Mouse (Mus musculus): Measurements from ENCODE around the gene Slc2a8. TPM values are rescaled to one million over a fixed set of nuclear protein-coding genes. Genes with fewer than 3 reads are reported as not detected.

Gene Slc2a8
- polyA plus RNA-seq, 1 experiment from 2014 or later, result 25.8 TPM

- H3K27ac ChIP-seq, result no peak overlapping the region
- no peak for ATAC-seq (ENCODE audit: insufficient number of reproducible peaks, insufficient read depth, low FRiP score, low TSS enrichment, low read depth)
- 74% methylated on average over 6 of the region's 6 CpGs for WGBS
Observed at GRCm38 (mm10) chr2:32997081-32997480, 15.2 kb upstream of the Slc2a8 start.

DNA sequence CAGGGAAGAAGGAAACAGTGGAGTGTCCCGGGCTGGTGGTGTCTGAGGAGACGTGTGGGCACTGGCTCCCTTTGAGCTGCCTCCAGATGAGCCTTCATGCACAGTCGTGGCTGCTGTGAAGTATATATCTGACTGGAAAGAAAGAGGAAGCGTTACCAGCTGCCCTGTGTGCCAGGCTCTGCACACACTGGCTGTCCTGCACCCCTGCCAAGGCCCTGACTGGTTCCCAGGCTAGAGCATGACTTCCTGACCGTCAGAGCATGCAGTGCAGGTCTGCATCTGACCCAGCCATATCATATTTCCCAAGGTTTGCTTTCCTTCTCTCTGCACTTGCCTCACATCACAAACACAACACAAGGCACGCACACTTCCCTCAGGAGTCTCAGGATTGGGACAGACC, 10.2 kb upstream of the Slc2a8 start:
- ATAC-seq (ENCODE audit: insufficient number of reproducible peaks, insufficient read depth, low FRiP score, low TSS enrichment, low read depth), result no peak
- no peaks in the 10 kb centered on the region for H3K4me1 ChIP-seq
- H3K27me3 ChIP-seq, result no peaks in the 10 kb centered on the region
- H3K4me3 ChIP-seq, result no peak overlapping the region
- no peak overlapping the region for H3K9ac ChIP-seq
- no peaks in the 10 kb centered on the region for H3K36me3 ChIP-seq
- no peak overlapping the region for H3K4me2 ChIP-seq
- WGBS, result 53% methylated on average over 6 of the region's 6 CpGs
- no peak overlapping the region for H3K27ac ChIP-seq
- no peaks in the 10 kb centered on the region for H3K9me3 ChIP-seq

More at GRCm38 (mm10) chr2:32997081-32997480, 15.2 kb upstream of the Slc2a8 start:
- Histone ChIP-seq H3K4me3 (no peak overlapping the region), H3K36me3 (no peaks in the 10 kb centered on the region), H3K4me2 (no peak overlapping the region), H3K9ac (no peak overlapping the region), H3K27me3 (no peaks in the 10 kb centered on the region), H3K9me3 (no peaks in the 10 kb centered on the region), H3K4me1 (no peaks in the 10 kb centered on the region)

GRCm38 (mm10) chr2:32990167-32990832, 8.4 kb upstream of the Slc2a8 start:
- no peak overlapping the region for H3K9ac ChIP-seq
- no peaks in the 10 kb centered on the region for H3K36me3 ChIP-seq
- no peak overlapping the region for H3K4me2 ChIP-seq
- H3K4me3 ChIP-seq, result no peak overlapping the region
- H3K27ac ChIP-seq, result no peak overlapping the region
- no peaks in the 10 kb centered on the region for H3K27me3 ChIP-seq
- no peaks in the 10 kb centered on the region for H3K9me3 ChIP-seq
- 63% methylated on average over 13 of the region's 13 CpGs for WGBS
- no peaks in the 10 kb centered on the region for H3K4me1 ChIP-seq
- no peak for ATAC-seq (ENCODE audit: insufficient number of reproducible peaks, insufficient read depth, low FRiP score, low TSS enrichment, low read depth)

GRCm38 (mm10) chr2:32989376-32989775, 7.5 kb upstream of the Slc2a8 start:
- Histone ChIP-seq H3K36me3 (no peaks in the 10 kb centered on the region), H3K9me3 (no peaks in the 10 kb centered on the region), H3K27me3 (no peaks in the 10 kb centered on the region), H3K4me2 (no peak overlapping the region), H3K4me1 (no peaks in the 10 kb centered on the region), H3K4me3 (no peak overlapping the region), H3K9ac (no peak overlapping the region), H3K27ac (no peak overlapping the region)
- WGBS, result 72% methylated on average over 3 of the region's 3 CpGs
- ATAC-seq (ENCODE audit: insufficient number of reproducible peaks, insufficient read depth, low FRiP score, low TSS enrichment, low read depth), result no peak

DNA sequence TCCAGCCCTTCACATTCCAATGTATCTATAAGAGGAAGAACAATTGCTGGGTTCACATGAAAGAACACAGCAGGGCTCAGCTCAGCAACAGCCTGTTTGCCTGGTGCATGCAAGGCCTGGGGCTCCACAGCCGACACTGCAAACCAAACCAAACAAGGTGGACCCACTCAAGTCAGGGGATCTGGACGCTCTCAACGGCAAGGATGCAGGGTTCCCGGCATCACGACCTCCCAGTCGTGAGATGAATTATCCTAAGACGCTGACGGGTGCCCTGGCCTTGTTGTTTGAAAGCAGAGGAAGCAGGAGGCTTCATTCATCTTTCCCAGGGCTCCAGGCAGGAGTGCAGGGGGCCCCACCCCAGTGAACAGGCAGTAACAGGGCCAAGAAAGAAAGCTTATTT, 4.0 kb upstream of the Slc2a8 start:
- H3K36me3 ChIP-seq, result no peaks in the 10 kb centered on the region
- no peak overlapping the region for H3K4me3 ChIP-seq
- H3K9me3 ChIP-seq, result no peaks in the 10 kb centered on the region
- 72% methylated on average over 8 of the region's 8 CpGs for WGBS
- H3K4me1 ChIP-seq, result peaks cover 11% of the 10 kb centered on the region
- no peak overlapping the region for H3K9ac ChIP-seq
- no peaks in the 10 kb centered on the region for H3K27me3 ChIP-seq
- no peak overlapping the region for H3K4me2 ChIP-seq
- no peak for ATAC-seq (ENCODE audit: insufficient number of reproducible peaks, insufficient read depth, low FRiP score, low TSS enrichment, low read depth)
- no peak overlapping the region for H3K27ac ChIP-seq

DNA sequence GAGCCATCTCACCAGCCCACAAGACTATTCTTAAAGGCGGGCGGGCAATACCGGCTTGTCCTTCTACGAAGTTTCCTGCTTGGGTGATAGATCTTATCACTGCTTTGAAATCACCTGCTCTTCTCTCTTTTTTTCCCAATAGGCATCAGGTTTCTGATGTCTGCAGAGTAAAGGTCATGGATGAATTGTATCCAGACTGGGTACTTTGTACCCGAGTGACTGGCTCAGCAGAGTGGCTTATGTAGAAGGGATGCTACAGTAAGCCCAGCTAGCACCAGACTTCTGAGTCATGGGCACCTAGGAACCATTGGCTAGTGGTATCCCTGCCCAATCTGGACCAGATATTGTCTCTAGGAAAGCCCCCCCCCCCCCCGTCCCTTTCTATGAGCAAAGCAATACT, 1.7 kb upstream of the Slc2a8 start:
- 43% methylated on average over 6 of the region's 6 CpGs for WGBS
- H3K9ac ChIP-seq, result no peak overlapping the region
- peaks cover 17% of the 10 kb centered on the region for H3K4me1 ChIP-seq
- no peaks in the 10 kb centered on the region for H3K36me3 ChIP-seq
- H3K4me2 ChIP-seq, result no peak overlapping the region
- no peak overlapping the region for H3K4me3 ChIP-seq
- H3K9me3 ChIP-seq, result no peaks in the 10 kb centered on the region
- no peaks in the 10 kb centered on the region for H3K27me3 ChIP-seq
- ATAC-seq (ENCODE audit: insufficient number of reproducible peaks, insufficient read depth, low FRiP score, low TSS enrichment, low read depth), result no peak
- H3K27ac ChIP-seq, result no peak overlapping the region

DNA sequence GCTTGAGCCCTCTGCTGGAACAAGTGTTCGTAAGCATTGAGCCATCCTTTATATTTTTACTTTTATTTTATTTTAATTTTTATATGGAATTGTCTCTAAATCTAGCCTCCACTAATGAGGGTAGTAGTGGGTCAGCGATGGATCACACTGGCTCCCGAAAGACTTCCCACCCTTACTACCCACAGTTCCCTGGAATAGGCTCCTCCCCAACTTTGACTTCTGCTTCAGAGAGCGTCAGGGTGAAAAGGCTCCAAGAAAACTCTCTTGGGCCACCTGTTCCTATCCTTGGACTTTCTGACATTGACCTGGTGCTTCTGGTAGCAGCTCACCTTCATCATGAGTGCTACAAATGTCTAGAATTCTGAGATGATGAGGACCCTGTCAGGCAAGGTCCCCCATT, 817 bp upstream of the Slc2a8 start:
- Histone ChIP-seq H3K27me3 (no peaks in the 10 kb centered on the region), H3K9me3 (no peaks in the 10 kb centered on the region), H3K27ac (no peak overlapping the region), H3K4me2 (peak overlapping the region; percentile 100), H3K36me3 (0 out of 2 replicates have a peak, but pooled peaks cover 2% of the 10 kb centered on the region), H3K9ac (peak overlapping the region; percentile 93), H3K4me1 (peaks cover 17% of the 10 kb centered on the region), H3K4me3 (peak overlapping the region; percentile 85)
- ATAC-seq (ENCODE audit: insufficient number of reproducible peaks, insufficient read depth, low FRiP score, low TSS enrichment, low read depth), result no peak
- 3% methylated on average over 4 of the region's 4 CpGs for WGBS

GRCm38 (mm10) chr2:32981281-32981680, 602 bp downstream of the Slc2a8 start:
- peak overlapping the region; percentile 85 for H3K4me3 ChIP-seq
- H3K4me1 ChIP-seq, result peaks cover 17% of the 10 kb centered on the region
- H3K27ac ChIP-seq, result peak overlapping the region; percentile 56; the same call in 1 of the 2 replicates
- peaks cover 3% of the 10 kb centered on the region for H3K36me3 ChIP-seq
- no peaks in the 10 kb centered on the region for H3K9me3 ChIP-seq
- WGBS, result 2% methylated on average over 23 of the region's 23 CpGs
- ATAC-seq (ENCODE audit: insufficient number of reproducible peaks, insufficient read depth, low FRiP score, low TSS enrichment, low read depth), result peak; percentile 59
- H3K27me3 ChIP-seq, result no peaks in the 10 kb centered on the region
- H3K9ac ChIP-seq, result peak overlapping the region; percentile 93
- peak overlapping the region; percentile 100 for H3K4me2 ChIP-seq

- Histone ChIP-seq H3K36me3 (peaks cover 20% of the 10 kb centered on the region), H3K4me1 (peaks cover 17% of the 10 kb centered on the region), H3K4me2 (no peak overlapping the region), H3K4me3 (no peak overlapping the region), H3K9me3 (no peaks in the 10 kb centered on the region), H3K27ac (no peak overlapping the region), H3K27me3 (no peaks in the 10 kb centered on the region), H3K9ac (no peak overlapping the region)
- ATAC-seq (ENCODE audit: insufficient number of reproducible peaks, insufficient read depth, low FRiP score, low TSS enrichment, low read depth), result no peak
- 85% methylated on average over 7 of the region's 7 CpGs for WGBS
Observed at GRCm38 (mm10) chr2:32979675-32980074, 2.2 kb downstream of the Slc2a8 start.

DNA sequence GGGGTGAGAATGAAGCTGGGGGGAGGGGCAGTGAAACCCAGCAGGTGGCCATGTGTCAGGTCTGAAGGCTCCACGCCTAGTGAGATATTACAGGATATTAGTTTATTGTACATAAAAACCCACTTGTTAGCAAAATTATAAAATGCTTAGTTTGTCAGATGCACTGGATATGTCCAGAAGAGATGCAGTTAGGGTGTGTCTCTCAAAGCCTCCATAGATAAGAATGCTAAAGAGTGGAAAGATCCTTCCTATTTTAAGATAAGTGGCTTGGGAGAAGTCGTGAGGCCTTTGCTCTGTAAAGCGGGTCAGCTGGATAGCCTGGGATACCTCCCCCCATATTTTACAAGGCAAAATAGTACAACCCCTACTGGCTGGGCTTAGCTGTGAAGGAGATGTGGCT, 3.2 kb downstream of the Slc2a8 start:
- WGBS, result 79% methylated on average over 3 of the region's 3 CpGs
- Histone ChIP-seq H3K9ac (no peak overlapping the region), H3K36me3 (peaks cover 30% of the 10 kb centered on the region), H3K27me3 (no peaks in the 10 kb centered on the region), H3K4me1 (peaks cover 17% of the 10 kb centered on the region), H3K9me3 (no peaks in the 10 kb centered on the region), H3K27ac (no peak overlapping the region), H3K4me2 (no peak overlapping the region), H3K4me3 (no peak overlapping the region)
- no peak for ATAC-seq (ENCODE audit: insufficient number of reproducible peaks, insufficient read depth, low FRiP score, low TSS enrichment, low read depth)

- no peak for ATAC-seq (ENCODE audit: insufficient number of reproducible peaks, insufficient read depth, low FRiP score, low TSS enrichment, low read depth)
Observed at GRCm38 (mm10) chr2:32977114-32977513, 4.8 kb downstream of the Slc2a8 start.

DNA sequence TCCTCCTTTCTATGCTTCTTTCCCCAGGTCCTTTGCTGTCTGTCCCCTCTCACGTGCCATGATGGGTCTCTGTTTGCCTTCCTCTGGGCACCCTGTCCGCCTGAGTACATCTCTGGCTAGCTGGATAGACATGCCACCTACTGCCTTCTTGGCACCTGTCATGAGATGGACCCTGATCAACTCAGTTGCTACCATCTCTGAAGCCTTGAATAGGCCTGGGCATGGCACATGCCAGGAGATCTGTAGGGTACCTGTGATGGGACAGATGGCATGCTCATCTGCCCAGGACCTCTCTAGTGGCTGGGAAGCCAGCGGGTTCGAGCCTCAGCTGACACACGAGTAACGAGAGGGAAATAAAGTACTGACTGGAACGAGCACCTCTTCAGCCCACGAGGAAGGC, 7.7 kb downstream of the Slc2a8 start:
- WGBS, result 90% methylated on average over 8 of the region's 8 CpGs
- ATAC-seq (ENCODE audit: insufficient number of reproducible peaks, insufficient read depth, low FRiP score, low TSS enrichment, low read depth), result no peak
- peaks cover 42% of the 10 kb centered on the region for H3K36me3 ChIP-seq
- no peaks in the 10 kb centered on the region for H3K9me3 ChIP-seq
- H3K4me3 ChIP-seq, result no peak overlapping the region
- no peaks in the 10 kb centered on the region for H3K27me3 ChIP-seq
- no peak overlapping the region for H3K9ac ChIP-seq
- H3K27ac ChIP-seq, result no peak overlapping the region
- no peak overlapping the region for H3K4me2 ChIP-seq
- H3K4me1 ChIP-seq, result no peaks in the 10 kb centered on the region

More at GRCm38 (mm10) chr2:32977114-32977513, 4.8 kb downstream of the Slc2a8 start:
- no peaks in the 10 kb centered on the region for H3K27me3 ChIP-seq
- H3K27ac ChIP-seq, result no peak overlapping the region
- H3K36me3 ChIP-seq, result peaks cover 42% of the 10 kb centered on the region
- H3K9ac ChIP-seq, result no peak overlapping the region
- 78% methylated on average over 5 of the region's 5 CpGs for WGBS
- no peak overlapping the region for H3K4me3 ChIP-seq
- H3K4me2 ChIP-seq, result no peak overlapping the region
- H3K4me1 ChIP-seq, result peaks cover 11% of the 10 kb centered on the region
- no peaks in the 10 kb centered on the region for H3K9me3 ChIP-seq

Measured in embryonic facial prominence, embryonic 13.5 days (tissue).